Mouse (Mus musculus): Measurements from ENCODE around the gene Lrrc66.
"Not testable (repeated sequence)": the region's sequence is repeated elsewhere in the genome, so short reads cannot be mapped to it uniquely, and the experiment has no call there.

Lrrc66 gene

GRCm38 (mm10) chr5:73613296-73613695 lies 19.0 kb downstream of the Lrrc66 start:
- no peak for DNase-seq (ENCODE audit: low spot score)

- DNase-seq (ENCODE audit: low spot score): no peak
These were observed 21.3 kb downstream of the Lrrc66 start for GRCm38 (mm10) chr5:73611071-73611470.

DNA sequence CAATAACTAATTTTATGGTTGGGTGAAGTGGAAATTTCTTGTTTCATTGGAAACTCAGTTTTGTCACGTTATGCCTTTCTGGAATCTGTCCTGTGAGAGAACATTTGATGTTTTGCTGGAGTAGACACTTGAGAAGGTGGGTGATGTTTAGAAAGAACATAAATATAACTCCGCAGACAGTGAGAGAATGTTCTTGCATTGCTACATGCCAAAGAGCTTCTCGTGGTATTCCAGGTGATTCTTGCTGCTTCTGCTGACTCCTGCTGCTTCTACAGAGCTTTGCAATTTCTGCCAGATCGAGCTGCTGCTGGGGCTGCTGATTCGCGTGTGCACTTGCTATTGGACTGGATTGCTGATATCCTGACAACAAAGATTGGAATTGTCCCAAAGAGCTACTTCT lies 27.4 kb downstream of the Lrrc66 start:
- DNase-seq (ENCODE audit: low spot score): no peak

- DNase-seq (ENCODE audit: low spot score): no peak
These were observed 27.8 kb downstream of the Lrrc66 start for GRCm38 (mm10) chr5:73604542-73604941.

DNA sequence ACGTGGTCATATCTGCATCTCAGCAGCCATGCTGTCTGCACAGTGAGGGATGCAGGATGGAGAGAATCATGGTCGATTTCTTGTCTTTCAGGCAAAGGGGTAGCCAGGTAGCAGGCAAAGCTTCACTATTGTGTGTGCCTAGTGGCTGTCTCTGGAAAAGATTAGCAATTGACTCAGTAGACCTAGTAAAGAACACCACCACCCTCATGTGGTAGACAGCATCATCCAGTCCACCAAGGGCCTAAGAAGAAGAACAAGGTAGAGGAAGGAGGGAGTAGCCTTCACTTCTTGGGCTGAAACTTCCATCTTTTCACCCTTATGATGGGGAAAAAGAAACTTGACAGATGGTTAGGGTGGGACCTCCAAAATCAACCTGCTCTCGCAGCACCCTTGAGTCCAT lies 29.5 kb downstream of the Lrrc66 start:
- DNase-seq (ENCODE audit: low spot score): no peak

GRCm38 (mm10) chr5:73601361-73601763 lies 31.0 kb downstream of the Lrrc66 start:
- DNase-seq (ENCODE audit: low spot score): no peak

DNA sequence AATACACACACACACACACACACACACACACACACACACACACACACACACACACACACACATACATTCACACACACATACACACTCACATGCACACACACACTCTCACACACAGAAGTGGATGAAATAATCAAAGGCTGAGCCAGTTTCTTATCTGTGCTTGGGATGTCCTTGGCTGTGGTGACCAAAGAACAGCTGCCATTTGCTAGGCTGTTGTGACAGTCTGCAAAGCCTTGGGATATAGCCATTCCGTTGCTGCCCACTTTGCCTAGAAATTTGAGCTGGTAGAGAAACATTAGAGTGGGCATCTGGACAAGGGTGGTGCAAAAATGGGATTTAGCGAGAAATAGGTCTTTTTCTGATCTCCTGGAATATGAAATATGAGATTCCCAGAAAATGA lies 32.3 kb downstream of the Lrrc66 start:
- no peak for DNase-seq (ENCODE audit: low spot score)

GRCm38 (mm10) chr5:73598943-73599695 lies 33.2 kb downstream of the Lrrc66 start:
- DNase-seq (ENCODE audit: low spot score): peak; percentile 16

DNA sequence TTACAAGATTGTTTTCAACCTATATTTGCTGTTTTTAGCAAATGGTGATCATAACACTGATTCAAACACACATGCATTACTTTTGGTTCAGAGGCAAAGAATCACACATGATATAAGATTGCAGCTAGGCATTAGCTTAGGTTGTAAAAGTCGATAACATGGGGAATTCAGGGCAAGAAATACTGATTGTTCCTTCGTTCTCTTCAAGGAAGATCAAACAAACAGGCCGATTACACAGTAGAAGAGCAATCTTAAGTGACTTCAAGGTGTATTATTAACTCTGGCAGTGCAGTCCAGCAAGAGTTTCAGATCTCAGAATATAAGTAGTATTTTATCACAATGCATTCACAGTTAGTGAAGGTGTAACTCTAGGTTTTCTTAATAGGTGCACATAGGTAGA lies 45.2 kb downstream of the Lrrc66 start:
- DNase-seq (ENCODE audit: low spot score): no peak

DNA sequence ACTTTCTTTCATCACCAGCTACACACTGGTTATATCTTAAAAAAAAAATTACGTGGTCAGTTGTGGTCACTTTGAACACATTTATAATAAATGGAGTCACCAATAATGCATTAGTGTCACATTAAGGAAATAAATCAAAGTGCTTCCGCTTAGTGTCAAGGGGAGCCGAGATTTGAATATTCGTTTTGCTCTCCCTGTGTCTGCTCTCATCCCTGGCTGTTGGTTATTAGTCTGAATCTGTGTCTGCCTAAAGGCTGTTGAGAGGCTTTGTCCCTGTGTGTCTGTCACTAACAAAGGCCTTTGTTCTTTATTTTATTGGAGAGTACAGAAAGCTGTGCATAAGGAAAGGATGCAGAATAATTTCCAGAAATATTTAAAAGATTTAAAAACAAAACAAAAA lies 45.7 kb downstream of the Lrrc66 start:
- DNase-seq (ENCODE audit: low spot score): no peak

- DNase-seq (ENCODE audit: low spot score): no peak
These were observed 46.9 kb downstream of the Lrrc66 start for GRCm38 (mm10) chr5:73585212-73586115.

- not testable (repeated sequence) for DNase-seq (ENCODE audit: low spot score)
These were observed 48.3 kb downstream of the Lrrc66 start for GRCm38 (mm10) chr5:73584011-73584410.

DNA sequence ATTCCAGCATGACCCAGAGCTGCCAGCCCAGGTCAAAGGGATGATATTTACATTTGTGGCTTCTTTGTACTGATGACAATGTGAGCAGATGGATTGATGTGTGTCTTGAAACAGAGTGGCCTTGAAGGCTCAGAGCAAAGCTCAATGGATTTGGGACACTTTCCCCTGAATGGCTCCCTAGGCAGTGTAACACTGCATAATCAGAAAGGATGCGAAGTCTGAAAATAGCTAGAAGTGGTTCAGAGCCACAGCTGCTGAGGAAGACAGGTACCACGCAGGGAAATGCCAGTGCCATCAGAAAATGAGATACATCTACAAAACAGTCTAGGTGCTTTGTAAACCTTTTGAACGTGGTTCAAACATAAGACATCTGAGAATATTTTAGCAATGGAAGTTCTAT lies 54.2 kb downstream of the Lrrc66 start:
- DNase-seq (ENCODE audit: low spot score): no peak

- DNase-seq (ENCODE audit: low spot score): no peak
These were observed 55.6 kb downstream of the Lrrc66 start for GRCm38 (mm10) chr5:73576708-73577107.

DNA sequence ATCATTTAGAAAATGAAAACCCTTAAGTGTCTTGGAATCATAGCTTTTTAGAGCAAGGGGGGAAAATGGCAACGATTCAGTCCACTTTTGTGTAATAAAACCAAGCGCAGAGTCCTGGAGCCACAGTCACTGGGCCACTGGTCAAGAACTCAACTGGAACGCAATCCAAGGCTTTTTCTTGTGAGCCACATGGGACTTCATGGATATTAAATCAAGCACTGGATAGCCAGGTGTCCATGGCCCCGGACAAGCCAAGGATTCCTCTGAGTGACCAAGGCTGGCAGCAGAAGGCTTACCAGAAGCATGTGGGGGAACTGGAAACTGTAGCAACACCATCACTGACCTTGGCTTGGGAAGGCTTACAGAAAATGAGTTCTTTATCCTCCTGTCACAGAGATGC lies 57.7 kb downstream of the Lrrc66 start:
- no peak for DNase-seq (ENCODE audit: low spot score)

DNA sequence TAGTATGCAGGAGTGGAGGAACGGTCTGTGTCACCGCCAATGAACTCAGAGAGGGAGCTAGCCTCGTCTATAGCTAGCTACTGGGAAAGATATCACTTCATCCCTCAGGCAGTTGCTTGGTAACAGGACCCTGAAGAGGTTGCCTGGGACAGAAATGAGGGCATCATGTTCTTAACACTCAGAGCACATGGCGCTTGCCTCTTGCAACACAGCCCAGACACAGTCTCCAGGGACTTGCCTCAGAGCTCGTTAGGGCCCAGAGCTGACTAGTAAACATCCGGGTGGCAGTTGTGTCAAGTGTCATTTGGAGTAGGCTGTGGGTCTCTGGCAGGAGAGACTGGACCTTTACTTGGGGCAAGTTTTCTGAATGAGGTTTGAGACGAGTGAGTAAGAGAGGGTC lies 58.5 kb downstream of the Lrrc66 start:
- DNase-seq (ENCODE audit: low spot score): peak; percentile 20

- no peak for DNase-seq (ENCODE audit: low spot score)
These were observed 59.5 kb downstream of the Lrrc66 start for GRCm38 (mm10) chr5:73572846-73573245.

DNA sequence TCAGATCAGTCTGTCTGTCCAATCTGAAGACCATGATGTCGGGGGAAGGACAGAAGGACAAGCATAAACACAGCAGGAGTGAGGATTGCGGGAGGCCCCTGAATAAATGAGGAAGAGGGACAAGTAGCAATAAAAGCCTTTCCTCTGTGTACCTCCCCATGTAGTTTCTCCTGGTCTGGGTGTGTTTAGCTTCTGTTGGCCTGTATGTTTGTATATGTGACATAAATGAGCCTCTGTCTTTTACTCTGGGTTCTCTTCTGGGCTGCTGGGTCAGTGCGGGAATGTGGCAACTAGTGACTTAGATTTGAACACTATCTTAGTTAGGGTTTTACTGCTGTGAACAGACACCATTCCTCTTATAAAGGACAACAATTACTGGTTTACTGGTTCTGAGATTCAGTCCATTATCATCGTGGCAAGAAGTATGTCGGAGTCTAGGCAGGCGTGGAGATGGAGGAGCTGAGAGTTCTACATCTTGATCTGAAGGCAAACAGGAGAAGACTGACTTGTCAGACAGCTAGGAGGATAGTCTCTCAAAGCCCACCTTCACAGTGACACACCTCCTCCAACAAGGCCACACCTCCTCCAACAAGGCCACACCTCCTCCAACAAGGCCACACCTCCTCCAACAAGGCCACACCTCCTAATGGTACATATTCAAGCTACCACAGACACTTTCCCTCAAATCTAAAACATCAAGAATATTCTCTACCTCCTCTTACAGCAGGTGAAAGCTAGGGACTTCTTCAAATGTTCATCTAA lies 60.8 kb downstream of the Lrrc66 start:
- DNase-seq (ENCODE audit: low spot score): no peak

DNA sequence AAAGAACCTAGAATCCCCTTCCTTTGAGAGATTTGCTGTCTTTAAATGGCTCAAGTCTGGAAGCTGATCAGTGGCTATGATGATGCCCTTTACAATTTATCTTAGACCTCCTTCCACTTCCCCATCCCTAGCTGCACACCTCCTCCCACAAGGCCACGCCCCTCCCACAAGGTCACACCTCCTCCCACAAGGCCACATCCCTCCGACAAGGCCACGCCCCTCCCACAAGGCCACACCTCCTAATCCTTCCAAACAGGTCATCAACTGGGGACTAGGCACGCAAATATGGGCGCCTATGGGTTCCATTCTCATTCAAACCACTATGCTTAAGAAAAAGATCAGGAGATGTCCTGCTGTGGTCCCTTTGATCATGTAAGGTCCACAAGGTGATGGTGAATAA lies 63.1 kb downstream of the Lrrc66 start:
- DNase-seq (ENCODE audit: low spot score): no peak

DNA sequence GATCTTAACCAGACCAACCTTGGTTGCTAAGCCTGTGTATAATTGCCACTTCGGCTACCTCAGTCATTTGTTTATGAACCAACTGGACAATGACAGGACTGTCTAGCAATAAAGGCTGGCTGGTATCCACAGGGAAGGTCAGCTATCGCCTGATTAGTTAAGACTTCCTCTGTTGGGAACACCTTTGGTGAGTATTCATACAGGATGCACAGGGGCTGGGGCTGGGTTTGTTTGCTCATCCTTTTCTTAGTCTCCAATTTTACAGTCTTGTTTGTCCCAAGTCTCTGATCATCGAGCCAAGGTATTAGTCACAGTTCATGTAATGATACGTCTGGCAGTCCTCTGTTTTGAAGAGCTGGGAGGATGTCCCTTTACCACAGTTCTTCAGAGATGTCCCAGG lies 65.4 kb downstream of the Lrrc66 start:
- no peak for DNase-seq (ENCODE audit: low spot score)

GRCm38 (mm10) chr5:73566119-73566518 lies 66.2 kb downstream of the Lrrc66 start:
- DNase-seq (ENCODE audit: low spot score): no peak

DNA sequence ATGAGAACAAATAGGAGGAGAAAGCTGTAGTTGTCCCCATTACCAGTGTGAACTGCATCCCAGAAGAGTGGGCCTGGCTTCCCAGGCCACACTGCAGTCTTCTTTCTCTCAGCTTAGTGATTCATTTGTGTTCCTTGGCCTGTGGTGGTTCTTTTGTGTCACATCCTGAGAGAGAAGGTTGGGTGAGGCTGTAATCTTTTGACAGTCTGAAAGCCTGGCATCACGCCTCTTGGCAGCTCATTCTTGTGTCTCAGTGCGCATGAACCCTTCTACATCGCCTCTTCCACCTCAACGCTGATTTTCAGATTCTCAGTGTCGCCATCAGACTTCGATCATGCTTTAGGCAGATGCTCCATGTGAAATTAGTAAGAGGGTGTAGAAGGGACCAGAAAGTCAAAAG lies 68.3 kb downstream of the Lrrc66 start:
- DNase-seq (ENCODE audit: low spot score): no peak

GRCm38 (mm10) chr5:73558756-73559155 lies 73.6 kb downstream of the Lrrc66 start:
- DNase-seq (ENCODE audit: low spot score): no peak
